Mouse (Mus musculus) MEL (cell line): ENCODE data around the gene Mob3c. TPM values are rescaled to one million over a fixed set of nuclear protein-coding genes. Genes with fewer than 3 reads are reported as not detected.

Experiments used
- DNase-seq: peaks from one replicate; pipeline ENCODE4 v3.0.0; 2011; ENCODE audit warnings: low read depth, low spot score
- H3K27ac ChIP-seq: 2 replicates; pipeline ENCODE4 v1.5.1; 2012; ENCODE audit warnings: low read depth, mild to moderate bottlenecking, control low read depth, low read length, moderate library complexity; ENCODE audit not compliant: control insufficient read depth
- H3K27me3 ChIP-seq, 2 experiments: fragments of 150-350 bp in 1 of 2; sonication (generic) in 1 of 2; 2 replicates each; pipeline ENCODE4 v1.6.1; 2012; ENCODE audit warnings: low read length in 2 of 2, mild to moderate bottlenecking in 2 of 2, improper control_type of control experiment in 1 of 2, moderate library complexity in 1 of 2; ENCODE audit not compliant: insufficient read depth in 2 of 2, control insufficient read depth in 1 of 2
- H3K36me3 ChIP-seq, 2 experiments: 2 replicates each; pipeline ENCODE4 v1.6.1; 2012 to 2014; ENCODE audit warnings: low read length in 2 of 2, improper control_type of control experiment in 1 of 2, inconsistent platforms in 1 of 2, mild to moderate bottlenecking in 1 of 2; ENCODE audit not compliant: insufficient read depth in 2 of 2, control insufficient read depth in 1 of 2
- H3K4me1 ChIP-seq, 2 experiments: fragments of 150-350 bp in 1 of 2; sonication (generic) in 1 of 2; 2 replicates each; pipeline ENCODE4 v1.6.1; 2012; ENCODE audit warnings: low read length in 2 of 2, improper control_type of control experiment in 1 of 2, mild to moderate bottlenecking in 1 of 2; ENCODE audit not compliant: insufficient read depth in 2 of 2, control insufficient read depth in 1 of 2
- H3K4me3 ChIP-seq, 2 experiments: fragments of 150-350 bp in 1 of 2; sonication (generic) in 1 of 2; 2 replicates each; pipeline ENCODE4 v1.5.1; 2012; ENCODE audit warnings: low read depth in 2 of 2, low read length in 2 of 2, mild to moderate bottlenecking in 2 of 2, moderate library complexity in 2 of 2, control low read depth in 1 of 2, improper control_type of control experiment in 1 of 2; ENCODE audit not compliant: control insufficient read depth in 1 of 2, insufficient read depth in 1 of 2
- H3K79me2 ChIP-seq: 2 replicates; pipeline ENCODE4 v1.6.1; 2012; ENCODE audit warnings: mild to moderate bottlenecking, low read length, moderate library complexity; ENCODE audit not compliant: control insufficient read depth, poor library complexity, insufficient read depth
- H3K9ac ChIP-seq: 2 replicates; pipeline ENCODE4 v1.6.1; 2012; ENCODE audit warnings: low read depth, mild to moderate bottlenecking, control low read depth, low read length, moderate library complexity; ENCODE audit not compliant: control insufficient read depth, poor library complexity, severe bottlenecking
- H3K9me3 ChIP-seq: fragments of 150-350 bp; sonication (generic); replicated peaks from 2 replicates; pipeline ENCODE4 v1.6.1; 2012; ENCODE audit warnings: mild to moderate bottlenecking, low read length, improper control_type of control experiment, moderate library complexity; ENCODE audit not compliant: insufficient read depth
- E2F4 ChIP-seq: IDR thresholded peaks from 2 replicates; pipeline ENCODE4 v1.6.1; 2011; ENCODE audit warnings: low read depth, low read length, improper control_type of control experiment, borderline replicate concordance
- HCFC1 ChIP-seq: IDR thresholded peaks from 2 replicates; pipeline ENCODE4 v1.6.1; 2012; ENCODE audit warnings: low read depth, mild to moderate bottlenecking, inconsistent platforms, low read length, improper control_type of control experiment, moderate library complexity
- KAT2A ChIP-seq: conservative IDR thresholded peaks from 2 replicates; pipeline ENCODE4 v1.6.1; 2012; ENCODE audit warnings: low read depth, low read length, improper control_type of control experiment, inconsistent platforms
- NELFE ChIP-seq: IDR thresholded peaks from 2 replicates; pipeline ENCODE4 v1.6.1; 2011; ENCODE audit warnings: low read depth, low read length, improper control_type of control experiment
- POLR2A ChIP-seq, 2 experiments: IDR thresholded peaks; 2 replicates each; pipeline ENCODE4 v1.6.1; 2011 to 2012; ENCODE audit warnings: low read length in 2 of 2, mild to moderate bottlenecking in 2 of 2, control low read depth in 1 of 2, improper control_type of control experiment in 1 of 2, low read depth in 1 of 2, moderate library complexity in 1 of 2; ENCODE audit not compliant: control insufficient read depth in 1 of 2, insufficient read depth in 1 of 2, poor library complexity in 1 of 2
- SMC3 ChIP-seq: IDR thresholded peaks from 2 replicates; pipeline ENCODE4 v1.6.1; 2011; ENCODE audit warnings: low read depth, low read length, improper control_type of control experiment
- TAL1 ChIP-seq: IDR thresholded peaks from 2 replicates; pipeline ENCODE4 v1.6.1; 2012; ENCODE audit warnings: mild to moderate bottlenecking, inconsistent platforms, low read length, moderate library complexity, mixed read lengths
- USF1 ChIP-seq: IDR thresholded peaks from 2 replicates; pipeline ENCODE4 v1.6.1; 2014; ENCODE audit warnings: low read depth, mild to moderate bottlenecking, inconsistent platforms, low read length, improper control_type of control experiment, moderate library complexity
- USF2 ChIP-seq, 2 experiments: IDR thresholded peaks; 2 replicates each; pipeline ENCODE4 v1.6.1; 2011 to 2012; ENCODE audit warnings: improper control_type of control experiment in 2 of 2, low read length in 2 of 2, borderline replicate concordance in 1 of 2, inconsistent platforms in 1 of 2, low read depth in 1 of 2, mild to moderate bottlenecking in 1 of 2; ENCODE audit not compliant: insufficient read depth in 1 of 2
- polyA plus RNA-seq, 2 experiments: library from polyadenylated mRNA; stranded (reverse) in 1 of 2; unstranded in 1 of 2; fragments of >175 nt in 1 of 2; fragments of >200 nt in 1 of 2; gene quantifications; 2 replicates each; pipeline versions ENCODE4 v1.2.1 to v1.2.4; 2012; ENCODE audit warnings: low replicate concordance in 2 of 2, low read depth in 1 of 2; ENCODE audit not compliant: insufficient read length in 2 of 2, insufficient read depth in 1 of 2, missing spikeins in 1 of 2
- total RNA-seq: library from RNA; depleted of rRNA; stranded (reverse); fragments of 300-350 nt; gene quantifications from 2 replicates; pipeline ENCODE4 v1.2.3, GENCODE M21; 2012

Mob3c gene
- total and polyA plus RNA-seq, 3 experiments: 9.5 to 17.7 TPM; not detected in 1

- TF ChIP-seq KAT2A (no peak), TAL1 (no peak), USF2 (IDR thresholded peaks at IDR 0.05; ENCODE audit: borderline replicate concordance in 1 of 2, insufficient read depth in 1 of 2, low read depth in 1 of 2, low read length in 2 of 2) (no peak)
- no peaks in the 10 kb centered on the region for H3K4me1 ChIP-seq
- no peak for DNase-seq
- no peaks in the 10 kb centered on the region for H3K27me3 ChIP-seq
- no peaks in the 10 kb centered on the region for H3K9me3 ChIP-seq
- no peak overlapping the region for H3K27ac ChIP-seq
- no peak overlapping the region for H3K9ac ChIP-seq
- H3K36me3 ChIP-seq: peaks cover 0 to 16% of the 10 kb centered on the region in 2 experiments; a peak in 2 of 4 replicates
- H3K4me3 ChIP-seq: no peak overlapping the region
- no peaks in the 10 kb centered on the region for H3K79me2 ChIP-seq
Observed at GRCm38 (mm10) chr4:115869512-115870210, 41.8 kb downstream of the Mob3c start.

DNA sequence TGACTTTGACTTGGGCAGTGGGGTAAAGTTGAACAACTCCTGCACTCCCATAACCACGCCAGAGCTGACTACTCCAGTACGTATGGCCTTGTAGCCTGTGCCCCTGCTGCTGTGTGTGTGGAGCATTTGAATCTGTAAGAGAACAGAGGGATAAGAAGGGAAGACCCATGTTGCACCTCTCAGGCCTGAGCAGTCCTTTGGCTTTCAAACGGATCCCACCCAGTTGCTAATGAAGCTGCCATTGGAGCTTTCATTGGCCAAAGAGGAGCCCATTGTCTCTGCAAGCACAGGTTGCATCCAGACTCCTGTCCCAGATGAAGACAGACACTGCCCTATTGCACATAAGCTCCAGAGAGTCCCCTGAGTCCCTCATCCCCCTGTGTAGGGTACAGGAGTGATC lies 45.3 kb downstream of the Mob3c start:
- Histone ChIP-seq H3K79me2 (no peaks in the 10 kb centered on the region), H3K4me3 (no peak overlapping the region), H3K9me3 (no peaks in the 10 kb centered on the region), H3K9ac (no peak overlapping the region), H3K4me1 (no peaks in the 10 kb centered on the region), H3K36me3 (peaks cover 0 to 14% of the 10 kb centered on the region in 2 experiments; a peak in 2 of 4 replicates), H3K27me3 (no peaks in the 10 kb centered on the region), H3K27ac (no peak overlapping the region)
- TF ChIP-seq SMC3: no peak
- no peak for DNase-seq

- Histone ChIP-seq H3K9ac (no peak overlapping the region), H3K4me1 (no peaks in the 10 kb centered on the region), H3K36me3 (peaks cover 0 to 4% of the 10 kb centered on the region in 2 experiments; a peak in 1 of 4 replicates)
- TF ChIP-seq USF2 (IDR thresholded peaks at IDR 0.05; ENCODE audit: borderline replicate concordance in 1 of 2, insufficient read depth in 1 of 2, low read depth in 1 of 2, low read length in 2 of 2): no peak
- no peak for TF ChIP-seq HCFC1
- no peak for TF ChIP-seq NELFE
- no peak for TF ChIP-seq E2F4
- no peak for TF ChIP-seq USF1
- no peak for TF ChIP-seq POLR2A (IDR thresholded peaks at IDR 0.05; ENCODE audit: control insufficient read depth in 1 of 2, insufficient read depth in 1 of 2, low read depth in 1 of 2, low read length in 2 of 2, poor library complexity in 1 of 2)
- TF ChIP-seq, all 39 proteins: peak for 0
- Histone ChIP-seq H3K27me3 (no peaks in the 10 kb centered on the region), H3K9me3 (no peaks in the 10 kb centered on the region), H3K27ac (no peak overlapping the region), H3K79me2 (no peaks in the 10 kb centered on the region), H3K4me3 (no peak overlapping the region)
- DNase-seq: no peak
Observed at GRCm38 (mm10) chr4:115878216-115878678, 50.4 kb downstream of the Mob3c start.
